Mouse (Mus musculus): ENCODE measurements around the gene Dlst. TPM values are rescaled to one million over a fixed set of nuclear protein-coding genes. Genes with fewer than 3 reads are reported as not detected.

Dlst gene
- polyA plus RNA-seq, 1 experiment from 2014 or later: 129 TPM

GRCm38 (mm10) chr12:85110011-85110697 is 479 bp upstream of the Dlst start:
- 16% methylated on average over 18 of the region's 18 CpGs for WGBS
- peak; percentile 77 for ATAC-seq
- peaks cover 3% of the 10 kb centered on the region; the same call in 1 of the 2 replicates for H3K36me3 ChIP-seq (ENCODE audit: control insufficient read depth, insufficient read depth, low read length)
- no peaks in the 10 kb centered on the region for H3K27me3 ChIP-seq (replicated peaks; ENCODE audit: control insufficient read depth, insufficient read depth, low read length)
- H3K4me3 ChIP-seq (ENCODE audit: low read length): peak overlapping the region; percentile 99
- peaks cover 22% of the 10 kb centered on the region for H3K4me1 ChIP-seq (ENCODE audit: control insufficient read depth, insufficient read depth, low read depth, low read length)
- H3K9me3 ChIP-seq (ENCODE audit: control insufficient read depth, low read length): no peaks in the 10 kb centered on the region
- H3K9ac ChIP-seq (ENCODE audit: low read depth, low read length): peak overlapping the region; percentile 100
- H3K4me2 ChIP-seq (ENCODE audit: low read length): peak overlapping the region; percentile 86
- H3K27ac ChIP-seq (ENCODE audit: low read depth, low read length): peak overlapping the region; percentile 90

DNA sequence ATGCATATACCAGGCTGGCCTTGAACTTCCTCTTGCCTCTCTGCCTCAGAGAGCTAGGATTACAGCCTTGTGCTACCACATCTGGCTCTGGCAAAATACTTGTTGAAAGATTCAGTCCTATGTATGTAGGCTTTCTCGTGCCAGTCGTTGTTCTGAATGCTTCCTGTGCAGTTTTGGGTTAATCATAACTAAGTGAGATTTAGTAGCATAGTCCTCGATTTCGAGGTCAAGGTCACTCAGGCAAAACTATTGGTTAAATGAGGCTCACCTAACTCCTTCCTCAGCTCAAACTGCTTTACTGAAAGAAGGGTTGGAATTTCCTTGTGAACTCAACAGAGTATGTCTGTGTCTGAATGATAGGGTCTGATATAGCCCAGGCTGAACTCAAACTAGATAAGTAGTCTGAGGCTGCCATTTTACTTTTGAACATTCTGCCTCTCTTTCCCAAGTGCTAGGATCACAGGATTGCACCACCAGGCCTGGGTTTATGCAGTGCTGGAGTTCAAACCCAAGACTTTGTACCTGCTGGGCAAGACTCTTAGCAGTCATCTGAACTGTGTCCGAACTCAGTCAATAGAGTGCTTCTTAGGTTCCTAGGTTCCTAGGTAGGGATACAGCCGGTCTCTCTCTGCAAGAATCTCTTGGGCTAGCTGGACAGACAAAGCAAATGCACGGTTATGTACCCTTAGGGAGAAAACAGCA is 2.1 kb downstream of the Dlst start:
- no peak overlapping the region for H3K4me3 ChIP-seq (ENCODE audit: low read length)
- H3K4me2 ChIP-seq (ENCODE audit: low read length): peak overlapping the region; percentile 86
- no peaks in the 10 kb centered on the region for H3K9me3 ChIP-seq (ENCODE audit: control insufficient read depth, low read length)
- H3K9ac ChIP-seq (ENCODE audit: low read depth, low read length): no peak overlapping the region
- no peaks in the 10 kb centered on the region for H3K27me3 ChIP-seq (replicated peaks; ENCODE audit: control insufficient read depth, insufficient read depth, low read length)
- no peak for ATAC-seq
- H3K4me1 ChIP-seq (ENCODE audit: control insufficient read depth, insufficient read depth, low read depth, low read length): peaks cover 22% of the 10 kb centered on the region
- no peak overlapping the region for H3K27ac ChIP-seq (ENCODE audit: low read depth, low read length)
- H3K36me3 ChIP-seq (ENCODE audit: control insufficient read depth, insufficient read depth, low read length): peaks cover 5% of the 10 kb centered on the region; the same call in 1 of the 2 replicates
- 93% methylated on average over 7 of the region's 7 CpGs for WGBS

GRCm38 (mm10) chr12:85113337-85113736 is 2.7 kb downstream of the Dlst start:
- ATAC-seq: no peak
- WGBS: 94% methylated on average over 3 of the region's 3 CpGs
- Histone ChIP-seq H3K36me3 (ENCODE audit: control insufficient read depth, insufficient read depth, low read length) (peaks cover 8% of the 10 kb centered on the region), H3K9ac (ENCODE audit: low read depth, low read length) (no peak overlapping the region), H3K4me3 (ENCODE audit: low read length) (no peak overlapping the region), H3K27ac (ENCODE audit: low read depth, low read length) (no peak overlapping the region), H3K4me2 (ENCODE audit: low read length) (no peak overlapping the region), H3K9me3 (ENCODE audit: control insufficient read depth, low read length) (no peaks in the 10 kb centered on the region), H3K4me1 (ENCODE audit: control insufficient read depth, insufficient read depth, low read depth, low read length) (peaks cover 22% of the 10 kb centered on the region), H3K27me3 (replicated peaks; ENCODE audit: control insufficient read depth, insufficient read depth, low read length) (no peaks in the 10 kb centered on the region)

- ATAC-seq: no peak
Observed at GRCm38 (mm10) chr12:85113917-85114316, 3.3 kb downstream of the Dlst start.

DNA sequence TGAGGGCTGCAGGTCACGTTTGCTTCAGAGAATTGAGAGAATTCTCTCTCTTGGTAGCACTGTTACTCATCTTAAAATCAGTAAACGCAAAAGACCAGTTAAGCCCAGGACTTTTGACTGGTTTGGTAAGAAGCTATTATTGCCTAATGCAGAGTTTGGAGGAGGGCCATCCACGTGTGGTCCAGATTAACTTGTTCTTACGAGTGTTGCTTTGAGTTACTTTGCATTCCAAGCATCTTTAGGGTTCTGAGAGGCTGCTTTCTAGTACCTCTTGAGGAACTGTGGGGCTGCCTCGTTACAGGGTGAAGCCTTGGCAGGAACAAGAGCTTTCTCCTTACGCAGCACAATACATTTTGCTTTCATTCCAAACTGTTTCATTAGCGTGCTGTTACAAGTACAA is 5.0 kb downstream of the Dlst start:
- no peak overlapping the region for H3K4me2 ChIP-seq (ENCODE audit: low read length)
- no peak overlapping the region for H3K27ac ChIP-seq (ENCODE audit: low read depth, low read length)
- H3K4me3 ChIP-seq (ENCODE audit: low read length): no peak overlapping the region
- ATAC-seq: no peak
- no peaks in the 10 kb centered on the region for H3K9me3 ChIP-seq (ENCODE audit: control insufficient read depth, low read length)
- H3K27me3 ChIP-seq (replicated peaks; ENCODE audit: control insufficient read depth, insufficient read depth, low read length): no peaks in the 10 kb centered on the region
- peaks cover 16% of the 10 kb centered on the region for H3K36me3 ChIP-seq (ENCODE audit: control insufficient read depth, insufficient read depth, low read length)
- 77% methylated on average over 7 of the region's 7 CpGs for whole genome bisulfite sequencing
- no peak overlapping the region for H3K9ac ChIP-seq (ENCODE audit: low read depth, low read length)
- peaks cover 18% of the 10 kb centered on the region for H3K4me1 ChIP-seq (ENCODE audit: control insufficient read depth, insufficient read depth, low read depth, low read length)

More at GRCm38 (mm10) chr12:85113917-85114316, 3.3 kb downstream of the Dlst start:
- Histone ChIP-seq H3K9ac (ENCODE audit: low read depth, low read length) (no peak overlapping the region), H3K4me3 (ENCODE audit: low read length) (no peak overlapping the region), H3K36me3 (ENCODE audit: control insufficient read depth, insufficient read depth, low read length) (peaks cover 11% of the 10 kb centered on the region), H3K27ac (ENCODE audit: low read depth, low read length) (no peak overlapping the region), H3K4me1 (ENCODE audit: control insufficient read depth, insufficient read depth, low read depth, low read length) (peaks cover 22% of the 10 kb centered on the region), H3K4me2 (ENCODE audit: low read length) (no peak overlapping the region), H3K27me3 (replicated peaks; ENCODE audit: control insufficient read depth, insufficient read depth, low read length) (no peaks in the 10 kb centered on the region), H3K9me3 (ENCODE audit: control insufficient read depth, low read length) (no peaks in the 10 kb centered on the region)
- 95% methylated on average over 3 of the region's 3 CpGs for WGBS

- ATAC-seq: no peak; the same call in 1 of the 2 replicates
- H3K9ac ChIP-seq (ENCODE audit: low read depth, low read length): no peak overlapping the region
- no peaks in the 10 kb centered on the region for H3K9me3 ChIP-seq (ENCODE audit: control insufficient read depth, low read length)
- peaks cover 46% of the 10 kb centered on the region for H3K36me3 ChIP-seq (ENCODE audit: control insufficient read depth, insufficient read depth, low read length)
- no peaks in the 10 kb centered on the region for H3K27me3 ChIP-seq (replicated peaks; ENCODE audit: control insufficient read depth, insufficient read depth, low read length)
- H3K4me1 ChIP-seq (ENCODE audit: control insufficient read depth, insufficient read depth, low read depth, low read length): no peaks in the 10 kb centered on the region
- H3K4me2 ChIP-seq (ENCODE audit: low read length): no peak overlapping the region
- H3K4me3 ChIP-seq (ENCODE audit: low read length): no peak overlapping the region
- H3K27ac ChIP-seq (ENCODE audit: low read depth, low read length): no peak overlapping the region
- 72% methylated on average over 9 of the region's 9 CpGs for WGBS
Observed at GRCm38 (mm10) chr12:85121806-85122459, 11.3 kb downstream of the Dlst start.

GRCm38 (mm10) chr12:85123108-85123530 is 12.5 kb downstream of the Dlst start:
- Histone ChIP-seq H3K36me3 (ENCODE audit: control insufficient read depth, insufficient read depth, low read length) (peaks cover 47% of the 10 kb centered on the region), H3K4me1 (ENCODE audit: control insufficient read depth, insufficient read depth, low read depth, low read length) (no peaks in the 10 kb centered on the region), H3K4me2 (ENCODE audit: low read length) (no peak overlapping the region), H3K4me3 (ENCODE audit: low read length) (no peak overlapping the region), H3K9ac (ENCODE audit: low read depth, low read length) (no peak overlapping the region), H3K9me3 (ENCODE audit: control insufficient read depth, low read length) (no peaks in the 10 kb centered on the region), H3K27ac (ENCODE audit: low read depth, low read length) (no peak overlapping the region), H3K27me3 (replicated peaks; ENCODE audit: control insufficient read depth, insufficient read depth, low read length) (no peaks in the 10 kb centered on the region)
- WGBS: 96% methylated on average over 9 of the region's 9 CpGs
- no peak for ATAC-seq

- WGBS: 93% methylated on average over 11 of the region's 11 CpGs
Observed at GRCm38 (mm10) chr12:85123645-85124044, 13.0 kb downstream of the Dlst start.

GRCm38 (mm10) chr12:85124751-85125150 is 14.1 kb downstream of the Dlst start:
- Histone ChIP-seq H3K27me3 (replicated peaks; ENCODE audit: control insufficient read depth, insufficient read depth, low read length) (no peaks in the 10 kb centered on the region), H3K4me2 (ENCODE audit: low read length) (no peak overlapping the region), H3K9me3 (ENCODE audit: control insufficient read depth, low read length) (no peaks in the 10 kb centered on the region), H3K4me3 (ENCODE audit: low read length) (no peak overlapping the region), H3K9ac (ENCODE audit: low read depth, low read length) (no peak overlapping the region), H3K27ac (ENCODE audit: low read depth, low read length) (no peak overlapping the region), H3K4me1 (ENCODE audit: control insufficient read depth, insufficient read depth, low read depth, low read length) (no peaks in the 10 kb centered on the region), H3K36me3 (ENCODE audit: control insufficient read depth, insufficient read depth, low read length) (peaks cover 49% of the 10 kb centered on the region)
- ATAC-seq: no peak
- WGBS: 94% methylated on average over 5 of the region's 5 CpGs

More at GRCm38 (mm10) chr12:85123645-85124044, 13.0 kb downstream of the Dlst start:
- ATAC-seq: no peak
- Histone ChIP-seq H3K4me2 (ENCODE audit: low read length) (no peak overlapping the region), H3K36me3 (ENCODE audit: control insufficient read depth, insufficient read depth, low read length) (peaks cover 46% of the 10 kb centered on the region), H3K9me3 (ENCODE audit: control insufficient read depth, low read length) (no peaks in the 10 kb centered on the region), H3K4me3 (ENCODE audit: low read length) (no peak overlapping the region), H3K27ac (ENCODE audit: low read depth, low read length) (no peak overlapping the region), H3K27me3 (replicated peaks; ENCODE audit: control insufficient read depth, insufficient read depth, low read length) (no peaks in the 10 kb centered on the region), H3K4me1 (ENCODE audit: control insufficient read depth, insufficient read depth, low read depth, low read length) (no peaks in the 10 kb centered on the region), H3K9ac (ENCODE audit: low read depth, low read length) (no peak overlapping the region)
